Mouse (Mus musculus): ENCODE results near the gene Mios. TPM values are rescaled to one million over a fixed set of nuclear protein-coding genes. Genes with fewer than 3 reads are reported as not detected.

Gene Mios
- 29.6 and 30.3 TPM in 2 replicates for polyA plus RNA-seq (2014; fragmentation: Nextera tagmentation; extraction: Ambion mirVana)

DNA sequence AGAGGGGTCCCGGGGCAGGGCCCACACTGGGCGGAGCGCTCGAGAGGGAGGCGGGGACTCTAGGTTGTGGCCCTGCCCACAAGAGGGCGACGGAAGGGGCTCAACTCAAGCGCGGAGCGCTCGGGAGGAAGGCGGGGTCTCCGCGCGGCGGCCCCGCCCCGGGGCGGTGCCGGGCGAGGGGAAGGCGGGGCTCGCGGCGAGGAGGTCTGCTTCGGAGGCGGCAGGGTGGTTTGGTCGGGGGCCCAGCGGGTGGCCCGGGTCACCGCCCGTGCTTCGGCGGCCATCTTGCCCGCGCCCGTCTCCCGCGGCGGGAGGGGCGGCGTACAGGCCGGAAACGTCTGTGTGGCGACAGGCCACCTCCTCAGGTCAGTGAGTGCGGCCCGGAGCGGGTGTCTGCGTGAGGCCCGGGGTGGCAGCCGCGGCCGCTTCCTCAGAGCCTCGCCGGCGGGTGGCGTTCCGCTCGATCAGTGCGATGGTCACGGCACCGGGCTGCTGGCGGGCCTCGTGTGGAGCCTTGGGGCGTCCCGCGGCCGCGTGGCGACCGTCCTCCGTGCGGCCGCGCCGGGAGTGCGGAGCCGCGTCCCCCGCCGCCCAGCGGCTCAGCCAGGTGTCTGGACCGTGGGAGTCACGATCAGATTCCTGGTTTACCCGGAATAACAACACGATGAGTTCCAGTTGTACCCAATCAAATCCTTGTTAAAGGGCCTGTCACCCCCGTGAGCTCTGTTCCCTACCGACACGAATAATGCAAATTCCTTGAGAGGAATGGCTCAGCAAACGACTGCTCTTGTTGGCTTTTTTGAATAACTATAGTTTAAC is at the start of gene Mios:
Gene Mios (plus strand): TSS at position 176 of the 819 bp plus-strand sequence.
- under 1% methylated on average over 65 of the region's 90 CpGs for WGBS
- DNase-seq (peak; percentile 95), ATAC-seq (ENCODE audit: insufficient read depth) (peak; percentile 98)
- H3K4me2 ChIP-seq = peak within 1 kb of the TSS; percentile 66
- H3K9ac ChIP-seq = peak within 1 kb of the TSS; percentile 91
- H3K4me3 ChIP-seq (ENCODE audit: low read depth, low read length) = peak within 1 kb of the TSS; percentile 76
- no peaks in the 10 kb centered on the region for H3K27me3 ChIP-seq (ENCODE audit: insufficient read depth, low read length)
- H3K27ac ChIP-seq (ENCODE audit: low read depth) = peak within 1 kb of the TSS; percentile 97
- H3K36me3 ChIP-seq (ENCODE audit: insufficient read depth) = peaks cover 11% of the 10 kb centered on the region; the same call in 1 of the 2 replicates
- TF ChIP-seq CTCF (IDR thresholded peaks at IDR 0.05; ENCODE audit: low read depth) = peak; percentile 40
- H3K9me3 ChIP-seq (ENCODE audit: low read depth, low read length) = no peaks in the 10 kb centered on the region
- no peaks in the 10 kb centered on the region for H3K4me1 ChIP-seq (ENCODE audit: insufficient read depth)

DNA sequence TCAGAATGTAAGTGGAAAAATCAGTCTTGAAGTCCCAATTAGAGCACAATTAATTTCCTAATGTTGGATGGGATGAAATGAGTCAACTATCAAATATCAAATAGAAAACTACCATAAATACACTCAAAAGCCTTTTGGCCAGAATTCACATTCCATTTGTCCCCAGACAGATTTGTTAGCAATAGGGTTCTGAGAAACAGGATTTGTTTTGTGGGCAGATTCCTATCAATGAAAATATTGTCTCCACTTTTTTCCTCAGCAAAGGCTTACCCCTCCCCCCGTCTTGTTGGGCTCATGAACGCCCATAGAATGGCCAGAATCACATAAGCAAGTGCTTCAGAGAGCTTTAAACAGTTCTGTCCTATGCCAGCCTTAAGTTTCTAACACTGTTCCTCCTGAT is 49.0 kb upstream of the Mios start:
- Histone ChIP-seq H3K4me1 (ENCODE audit: insufficient read depth) (no peaks in the 10 kb centered on the region), H3K27me3 (ENCODE audit: insufficient read depth, low read length) (no peaks in the 10 kb centered on the region), H3K9ac (no peak overlapping the region), H3K9me3 (ENCODE audit: low read depth, low read length) (no peaks in the 10 kb centered on the region), H3K36me3 (ENCODE audit: insufficient read depth) (no peaks in the 10 kb centered on the region), H3K27ac (ENCODE audit: low read depth) (no peak overlapping the region), H3K4me3 (ENCODE audit: low read depth, low read length) (no peak overlapping the region), H3K4me2 (no peak overlapping the region)
- no peak for TF ChIP-seq CTCF (IDR thresholded peaks at IDR 0.05; ENCODE audit: low read depth)
- 54% methylated on average over 2 of the region's 2 CpGs for WGBS
- ATAC-seq (ENCODE audit: insufficient read depth) = no peak
- no peak for DNase-seq

DNA sequence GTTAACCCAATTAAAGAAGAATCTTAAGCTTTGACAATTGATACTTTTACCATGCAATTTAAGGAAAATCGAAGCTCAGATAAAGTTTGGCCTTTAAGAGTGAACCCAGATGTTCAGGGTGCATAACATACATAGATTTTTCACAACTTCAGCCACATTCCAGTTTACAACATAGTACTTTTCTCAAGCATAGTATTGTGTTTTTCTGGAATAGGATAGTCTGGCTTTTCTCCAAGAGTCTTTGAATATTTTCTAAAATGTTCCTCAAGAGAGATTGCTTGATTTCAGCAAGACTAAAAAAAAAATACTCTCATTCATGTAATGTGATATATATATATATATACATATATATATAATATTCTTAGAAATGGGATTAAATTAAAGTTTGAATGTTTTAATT is 44.3 kb upstream of the Mios start:
- no peak overlapping the region for H3K4me2 ChIP-seq
- no peaks in the 10 kb centered on the region for H3K36me3 ChIP-seq (ENCODE audit: insufficient read depth)
- no peak overlapping the region for H3K4me3 ChIP-seq (ENCODE audit: low read depth, low read length)
- no peaks in the 10 kb centered on the region for H3K9me3 ChIP-seq (ENCODE audit: low read depth, low read length)
- no peak overlapping the region for H3K27ac ChIP-seq (ENCODE audit: low read depth)
- H3K27me3 ChIP-seq (ENCODE audit: insufficient read depth, low read length) = no peaks in the 10 kb centered on the region
- H3K4me1 ChIP-seq (ENCODE audit: insufficient read depth) = no peaks in the 10 kb centered on the region
- ATAC-seq (ENCODE audit: insufficient read depth) (no peak), DNase-seq (peak; percentile 31)
- 57% methylated on average over 1 of the region's 1 CpGs for WGBS
- TF ChIP-seq CTCF (IDR thresholded peaks at IDR 0.05; ENCODE audit: low read depth) = no peak
- no peak overlapping the region for H3K9ac ChIP-seq

GRCm38 (mm10) chr6:8172101-8172500 is 36.9 kb upstream of the Mios start:
- TF ChIP-seq CTCF (IDR thresholded peaks at IDR 0.05; ENCODE audit: low read depth) = no peak
- H3K36me3 ChIP-seq (ENCODE audit: insufficient read depth) = no peaks in the 10 kb centered on the region
- no peak overlapping the region for H3K27ac ChIP-seq (ENCODE audit: low read depth)
- no peak overlapping the region for H3K4me2 ChIP-seq
- no peak for DNase-seq
- no peak overlapping the region for H3K9ac ChIP-seq
- ATAC-seq (ENCODE audit: insufficient read depth) = no peak
- H3K4me3 ChIP-seq (ENCODE audit: low read depth, low read length) = no peak overlapping the region
- WGBS = 71% methylated on average over 1 of the region's 1 CpGs
- no peaks in the 10 kb centered on the region for H3K4me1 ChIP-seq (ENCODE audit: insufficient read depth)
- no peaks in the 10 kb centered on the region for H3K9me3 ChIP-seq (ENCODE audit: low read depth, low read length)
- H3K27me3 ChIP-seq (ENCODE audit: insufficient read depth, low read length) = no peaks in the 10 kb centered on the region

DNA sequence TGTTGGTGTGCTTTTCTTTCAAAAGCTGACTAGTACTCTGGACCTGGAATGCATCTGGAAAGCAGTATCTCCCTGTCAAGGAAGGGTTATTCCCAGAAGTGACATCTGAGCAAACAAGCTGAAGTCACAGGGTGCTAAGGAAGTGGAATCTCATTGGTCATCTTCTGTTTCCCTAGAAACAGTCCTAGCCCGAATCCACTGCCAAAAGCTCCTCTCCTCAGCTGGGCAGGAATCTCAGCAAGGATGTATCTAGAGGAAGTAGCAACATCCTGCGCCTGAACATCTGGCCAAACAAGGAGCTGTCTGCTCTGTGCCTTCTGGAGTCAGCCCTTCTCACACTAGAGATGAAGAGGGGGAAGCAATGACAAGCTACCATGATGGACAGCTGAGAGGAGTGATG is 35.0 kb upstream of the Mios start:
- Histone ChIP-seq H3K27me3 (ENCODE audit: insufficient read depth, low read length) (no peaks in the 10 kb centered on the region), H3K27ac (ENCODE audit: low read depth) (no peak overlapping the region), H3K4me3 (ENCODE audit: low read depth, low read length) (no peak overlapping the region), H3K36me3 (ENCODE audit: insufficient read depth) (no peaks in the 10 kb centered on the region), H3K9me3 (ENCODE audit: low read depth, low read length) (no peaks in the 10 kb centered on the region), H3K9ac (no peak overlapping the region), H3K4me1 (ENCODE audit: insufficient read depth) (no peaks in the 10 kb centered on the region), H3K4me2 (no peak overlapping the region)
- ATAC-seq (ENCODE audit: insufficient read depth) (peak; percentile 63; the same call in 1 of the 2 replicates), DNase-seq (peak; percentile 50)
- 21% methylated on average over 2 of the region's 2 CpGs for WGBS
- no peak for TF ChIP-seq CTCF (IDR thresholded peaks at IDR 0.05; ENCODE audit: low read depth)

GRCm38 (mm10) chr6:8175346-8175745 is 33.7 kb upstream of the Mios start:
- Histone ChIP-seq H3K4me1 (ENCODE audit: insufficient read depth) (no peaks in the 10 kb centered on the region), H3K9me3 (ENCODE audit: low read depth, low read length) (no peaks in the 10 kb centered on the region), H3K4me2 (no peak overlapping the region), H3K36me3 (ENCODE audit: insufficient read depth) (no peaks in the 10 kb centered on the region), H3K27ac (ENCODE audit: low read depth) (no peak overlapping the region), H3K27me3 (ENCODE audit: insufficient read depth, low read length) (no peaks in the 10 kb centered on the region), H3K9ac (no peak overlapping the region), H3K4me3 (ENCODE audit: low read depth, low read length) (no peak overlapping the region)
- no peak for TF ChIP-seq CTCF (IDR thresholded peaks at IDR 0.05; ENCODE audit: low read depth)
- no peak for DNase-seq
- 92% methylated on average over 7 of the region's 7 CpGs for WGBS
- ATAC-seq (ENCODE audit: insufficient read depth) = no peak

GRCm38 (mm10) chr6:8176116-8176515 is 32.9 kb upstream of the Mios start:
- no peak overlapping the region for H3K4me2 ChIP-seq
- ATAC-seq (ENCODE audit: insufficient read depth) (no peak), DNase-seq (no peak)
- no peaks in the 10 kb centered on the region for H3K36me3 ChIP-seq (ENCODE audit: insufficient read depth)
- WGBS = 71% methylated on average over 2 of the region's 2 CpGs
- H3K27ac ChIP-seq (ENCODE audit: low read depth) = no peak overlapping the region
- no peaks in the 10 kb centered on the region for H3K9me3 ChIP-seq (ENCODE audit: low read depth, low read length)
- H3K9ac ChIP-seq = no peak overlapping the region
- no peak overlapping the region for H3K4me3 ChIP-seq (ENCODE audit: low read depth, low read length)
- no peaks in the 10 kb centered on the region for H3K27me3 ChIP-seq (ENCODE audit: insufficient read depth, low read length)
- no peak for TF ChIP-seq CTCF (IDR thresholded peaks at IDR 0.05; ENCODE audit: low read depth)
- H3K4me1 ChIP-seq (ENCODE audit: insufficient read depth) = no peaks in the 10 kb centered on the region
